Mouse (Mus musculus) gastrocnemius, adult 8-10 months (tissue): ENCODE data around the gene Gbx1. TPM values are rescaled to one million over a fixed set of nuclear protein-coding genes. Genes with fewer than 3 reads are reported as not detected.

Experiments
- DNase-seq, 2 experiments: peaks; one replicate each; pipeline ENCODE4 v3.0.0; 2022; ENCODE audit warnings: low spot score in 2 of 2
- total RNA-seq, 4 experiments: library from RNA; stranded (reverse); gene quantifications; 2 replicates each; pipeline ENCODE4 v1.2.4; 2022

The Gbx1 gene
- total RNA-seq, 4 experiments from 2014 or later: not detected

- DNase-seq: no peak
Measured at GRCm38 (mm10) chr5:24525360-24526189, 1.4 kb downstream of the Gbx1 start.

GRCm38 (mm10) chr5:24524522-24524921 is 2.5 kb downstream of the Gbx1 start:
- no peak for DNase-seq

GRCm38 (mm10) chr5:24523806-24524205 is 3.2 kb downstream of the Gbx1 start:
- DNase-seq: no peak

GRCm38 (mm10) chr5:24521366-24521765 is 5.6 kb downstream of the Gbx1 start:
- DNase-seq: no peak

GRCm38 (mm10) chr5:24512271-24512670 is 14.7 kb downstream of the Gbx1 start:
- peak; percentile 21 to 38 for DNase-seq

GRCm38 (mm10) chr5:24510635-24511034 is 16.4 kb downstream of the Gbx1 start:
- DNase-seq: peak in 1 of 2 experiments; percentile 45

GRCm38 (mm10) chr5:24508406-24508805 is 18.6 kb downstream of the Gbx1 start:
- no peak for DNase-seq

- no peak for DNase-seq
Measured at GRCm38 (mm10) chr5:24505513-24505912, 21.5 kb downstream of the Gbx1 start.

- no peak for DNase-seq
Measured at GRCm38 (mm10) chr5:24502786-24503185, 24.2 kb downstream of the Gbx1 start.

- no peak for DNase-seq
Measured at GRCm38 (mm10) chr5:24500851-24501250, 26.2 kb downstream of the Gbx1 start.

- no peak for DNase-seq
Measured at GRCm38 (mm10) chr5:24499113-24499512, 27.9 kb downstream of the Gbx1 start.

- no peak for DNase-seq
Measured at GRCm38 (mm10) chr5:24497526-24497925, 29.5 kb downstream of the Gbx1 start.

- DNase-seq: no peak
Measured at GRCm38 (mm10) chr5:24496756-24497155, 30.2 kb downstream of the Gbx1 start.

- DNase-seq: no peak
Measured at GRCm38 (mm10) chr5:24495019-24495418, 32.0 kb downstream of the Gbx1 start.

GRCm38 (mm10) chr5:24492546-24493285 is 34.3 kb downstream of the Gbx1 start:
- DNase-seq: no peak

GRCm38 (mm10) chr5:24490413-24490920 is 36.5 kb downstream of the Gbx1 start:
- no peak for DNase-seq

GRCm38 (mm10) chr5:24486738-24487137 is 40.3 kb downstream of the Gbx1 start:
- no peak for DNase-seq

- DNase-seq: peak; percentile 84 to 86
Measured at GRCm38 (mm10) chr5:24486097-24486496, 40.9 kb downstream of the Gbx1 start.

GRCm38 (mm10) chr5:24484963-24485362 is 42.0 kb downstream of the Gbx1 start:
- DNase-seq: no peak

GRCm38 (mm10) chr5:24483326-24483725 is 43.7 kb downstream of the Gbx1 start:
- DNase-seq: peak in 1 of 2 experiments; percentile 34

- no peak for DNase-seq
Measured at GRCm38 (mm10) chr5:24482247-24483079, 44.5 kb downstream of the Gbx1 start.
